Mouse (Mus musculus) ES-Bruce4 (cell line): ENCODE data around the gene Adck2.

Source experiments
- CTCF ChIP-seq: IDR thresholded peaks from one replicate; pipeline ENCODE4 v1.8.1; 2011; ENCODE audit warnings: low read depth, low read length
- EP300 ChIP-seq: IDR thresholded peaks from 2 replicates; pipeline ENCODE4 v1.6.1; 2011; ENCODE audit warnings: low read depth, low read length; ENCODE audit not compliant: insufficient read depth

GRCm38 (mm10) chr6:39604565-39604964 is 30.9 kb downstream of the Adck2 start:
- TF ChIP-seq EP300 (no peak), CTCF (no peak)
